Mouse (Mus musculus): Measurements from ENCODE around the gene Sh3bp5.
A peak's percentile ranks its signal among the peaks of the same experiment; 100 is the strongest.

Sh3bp5 gene

DNA sequence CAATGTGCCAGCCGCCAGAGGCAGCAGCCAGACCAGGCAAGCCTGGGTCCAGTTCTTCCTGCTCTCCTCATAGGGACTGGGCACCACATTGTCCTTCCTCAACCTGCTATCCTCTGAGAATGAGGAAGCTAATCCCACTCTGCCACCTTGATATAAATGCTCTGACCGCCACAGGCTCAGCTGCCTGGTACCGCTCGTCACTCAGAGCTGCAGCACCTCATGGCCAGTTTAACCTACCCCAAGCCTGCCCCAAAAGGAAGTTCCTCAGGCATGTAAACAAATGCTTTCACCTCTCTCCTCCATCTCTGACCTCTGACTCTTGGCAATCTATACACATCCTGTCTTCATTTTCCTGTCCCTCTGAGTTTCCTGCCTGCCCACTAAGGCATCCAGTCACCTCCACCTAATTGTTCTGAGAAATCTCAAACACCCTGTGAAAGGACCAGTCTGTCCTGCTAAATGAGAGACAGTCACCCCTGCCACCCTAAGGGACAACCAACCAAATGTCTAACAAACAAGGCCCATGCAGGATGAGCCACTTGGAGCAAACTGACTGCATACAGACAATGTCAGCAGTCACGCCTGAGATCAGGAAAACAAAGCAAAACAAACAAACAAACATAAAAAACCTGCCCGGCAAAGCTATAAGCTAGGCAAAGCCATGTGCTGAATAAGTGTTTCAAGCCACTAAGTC lies 27.8 kb downstream of the Sh3bp5 start:
- peak in 1 of 2 experiments; percentile 52 for DNase-seq

DNA sequence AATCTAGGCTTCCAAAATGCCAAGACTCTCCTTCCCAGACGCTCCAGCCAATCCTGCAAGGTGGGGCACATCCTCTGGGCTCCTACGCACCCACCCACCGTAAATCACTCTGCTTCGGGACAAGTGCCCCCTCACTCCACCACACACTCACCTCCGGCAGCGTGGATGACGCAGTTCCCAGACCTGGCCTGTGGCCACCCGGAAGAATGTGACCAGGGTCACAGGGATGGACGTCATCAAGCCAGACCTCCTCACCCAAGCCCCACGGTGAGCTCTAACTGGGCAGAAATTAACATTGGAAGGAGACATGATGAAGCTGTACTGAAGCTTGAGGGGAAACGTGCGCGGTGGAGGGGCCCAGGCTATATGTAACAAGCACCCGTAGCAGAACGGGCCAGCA lies 28.7 kb downstream of the Sh3bp5 start:
- peak in 1 of 2 experiments; percentile 25 for DNase-seq

DNA sequence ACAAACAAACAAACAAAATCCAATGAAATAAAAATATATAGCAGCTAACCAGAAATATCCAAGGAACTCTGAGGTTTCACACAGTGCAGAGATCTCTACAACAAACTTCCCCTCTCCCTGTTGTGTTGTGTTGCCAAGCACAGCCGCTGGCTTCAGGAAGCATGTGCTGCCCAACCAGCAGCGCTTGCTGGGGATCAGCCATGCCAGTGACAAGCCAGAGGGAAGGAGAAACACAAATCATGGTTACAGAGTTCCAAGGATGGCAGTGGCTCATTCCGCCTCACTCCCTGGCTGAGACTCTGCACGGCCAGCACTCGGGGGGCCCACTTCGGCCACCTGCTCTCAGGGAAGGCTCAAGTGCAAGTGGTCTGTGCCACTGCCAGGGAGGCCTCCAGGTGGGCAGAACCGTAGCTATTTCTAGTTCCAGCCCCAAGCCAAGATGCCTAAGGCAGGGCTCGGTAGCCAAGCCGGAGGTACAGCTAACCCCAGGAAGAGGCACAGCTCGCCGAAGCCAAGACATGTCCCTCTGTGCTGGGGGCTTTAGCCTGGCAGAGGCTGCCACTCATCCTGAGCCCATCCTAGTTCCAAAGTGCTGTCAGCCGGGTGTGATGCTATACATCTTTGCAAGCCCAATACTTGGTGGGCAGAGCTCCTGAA lies 29.6 kb downstream of the Sh3bp5 start:
- peak; percentile 85 to 87 for DNase-seq

GRCm38 (mm10) chr14:31405652-31406051 lies 30.2 kb downstream of the Sh3bp5 start:
- peak; percentile 33 to 41 for DNase-seq

GRCm38 (mm10) chr14:31404663-31405062 lies 31.2 kb downstream of the Sh3bp5 start:
- DNase-seq = peak in 1 of 2 experiments; percentile 15

DNA sequence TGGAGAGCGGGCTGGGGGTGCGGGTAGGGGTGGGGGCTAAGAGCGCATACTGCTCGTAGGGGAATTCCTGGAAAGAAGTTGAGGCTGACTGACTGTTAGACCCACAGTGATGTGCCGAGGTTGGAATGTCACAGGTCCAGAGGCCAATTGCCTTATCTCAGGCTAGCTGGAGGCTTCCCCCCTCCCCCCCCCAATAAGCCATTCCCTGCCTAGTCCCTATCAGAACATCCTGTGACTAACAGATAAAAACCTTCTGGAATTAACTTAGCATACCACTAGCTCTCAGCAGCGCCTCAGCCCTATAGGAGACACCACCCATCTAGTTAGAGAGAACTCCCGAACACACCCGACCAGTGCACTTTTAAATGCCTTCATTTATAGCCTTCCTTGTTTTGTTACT lies 31.9 kb downstream of the Sh3bp5 start:
- peak in 1 of 2 experiments; percentile 11 for DNase-seq

GRCm38 (mm10) chr14:31403556-31403955 lies 32.3 kb downstream of the Sh3bp5 start:
- DNase-seq = peak; percentile 61 to 64

DNA sequence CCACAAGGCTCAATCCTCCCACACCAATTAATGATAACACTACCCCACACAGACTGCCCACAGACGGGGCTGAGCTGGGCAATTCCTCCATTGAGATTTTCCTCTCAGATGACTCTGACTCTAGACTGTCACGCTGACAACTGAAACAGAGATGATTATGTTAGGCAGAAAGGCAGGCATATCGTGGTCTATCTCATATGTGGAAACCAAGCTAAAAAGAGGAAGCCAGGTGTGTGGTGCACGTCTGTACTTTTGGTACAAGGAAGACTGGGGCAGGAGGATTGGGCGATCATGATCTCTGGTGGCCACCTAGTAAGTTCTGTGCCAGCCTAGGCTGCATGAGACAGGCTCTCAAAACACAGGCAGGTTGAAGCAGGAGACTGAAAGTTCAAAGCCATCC lies 33.2 kb downstream of the Sh3bp5 start:
- DNase-seq = peak in 1 of 2 experiments; percentile 13

GRCm38 (mm10) chr14:31401918-31402427 lies 33.9 kb downstream of the Sh3bp5 start:
- no peak for DNase-seq

GRCm38 (mm10) chr14:31400896-31401295 lies 35.0 kb downstream of the Sh3bp5 start:
- DNase-seq = peak in 1 of 2 experiments; percentile 32

GRCm38 (mm10) chr14:31400246-31400645 lies 35.6 kb downstream of the Sh3bp5 start:
- DNase-seq = peak in 1 of 2 experiments; percentile 8

- DNase-seq = no peak
Observed at GRCm38 (mm10) chr14:31399271-31399670, 36.6 kb downstream of the Sh3bp5 start.

DNA sequence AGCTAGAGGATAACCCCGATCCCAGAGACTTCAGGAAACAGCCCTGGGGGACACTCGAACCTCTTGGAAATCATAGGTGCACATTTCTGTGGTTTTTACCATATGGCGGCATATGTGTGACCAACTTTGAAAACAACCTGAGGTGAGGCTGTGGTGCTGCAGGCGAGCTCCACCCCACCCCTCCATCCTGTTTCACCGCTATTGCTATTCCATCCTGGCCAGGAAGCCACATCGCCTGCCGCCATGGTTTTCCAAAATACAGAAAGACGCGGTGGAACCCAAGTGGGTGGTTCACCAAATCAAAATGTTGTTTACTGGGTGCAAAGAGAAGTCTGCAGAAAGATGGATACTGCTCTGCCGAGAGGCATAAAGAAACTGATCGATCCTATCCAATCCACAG lies 37.1 kb downstream of the Sh3bp5 start:
- DNase-seq = no peak

GRCm38 (mm10) chr14:31397791-31398595 lies 37.9 kb downstream of the Sh3bp5 start:
- DNase-seq = peak; percentile 49 to 62

- no peak for DNase-seq
Observed at GRCm38 (mm10) chr14:31397353-31397752, 38.5 kb downstream of the Sh3bp5 start.

DNA sequence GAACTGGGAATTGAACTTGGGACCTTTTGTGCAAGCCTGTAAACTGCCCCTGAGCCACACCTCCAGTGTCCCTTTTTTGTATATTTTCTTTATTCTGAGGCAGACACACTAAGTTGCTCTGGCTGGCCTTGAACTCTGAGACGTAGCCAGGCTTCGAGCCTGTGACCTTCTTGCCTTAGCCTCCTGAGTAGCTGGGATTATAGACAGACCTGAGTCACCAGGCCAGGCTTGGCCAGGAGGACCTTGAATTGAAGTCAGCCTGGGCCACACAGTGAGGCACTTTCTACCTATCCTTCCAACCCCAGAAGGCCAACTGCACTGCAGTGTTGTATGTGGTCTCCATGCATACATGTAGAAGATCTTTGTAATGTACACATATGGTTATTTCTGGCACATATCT lies 39.5 kb downstream of the Sh3bp5 start:
- DNase-seq = no peak

- no peak for DNase-seq
Observed at GRCm38 (mm10) chr14:31395629-31396199, 40.2 kb downstream of the Sh3bp5 start.

DNA sequence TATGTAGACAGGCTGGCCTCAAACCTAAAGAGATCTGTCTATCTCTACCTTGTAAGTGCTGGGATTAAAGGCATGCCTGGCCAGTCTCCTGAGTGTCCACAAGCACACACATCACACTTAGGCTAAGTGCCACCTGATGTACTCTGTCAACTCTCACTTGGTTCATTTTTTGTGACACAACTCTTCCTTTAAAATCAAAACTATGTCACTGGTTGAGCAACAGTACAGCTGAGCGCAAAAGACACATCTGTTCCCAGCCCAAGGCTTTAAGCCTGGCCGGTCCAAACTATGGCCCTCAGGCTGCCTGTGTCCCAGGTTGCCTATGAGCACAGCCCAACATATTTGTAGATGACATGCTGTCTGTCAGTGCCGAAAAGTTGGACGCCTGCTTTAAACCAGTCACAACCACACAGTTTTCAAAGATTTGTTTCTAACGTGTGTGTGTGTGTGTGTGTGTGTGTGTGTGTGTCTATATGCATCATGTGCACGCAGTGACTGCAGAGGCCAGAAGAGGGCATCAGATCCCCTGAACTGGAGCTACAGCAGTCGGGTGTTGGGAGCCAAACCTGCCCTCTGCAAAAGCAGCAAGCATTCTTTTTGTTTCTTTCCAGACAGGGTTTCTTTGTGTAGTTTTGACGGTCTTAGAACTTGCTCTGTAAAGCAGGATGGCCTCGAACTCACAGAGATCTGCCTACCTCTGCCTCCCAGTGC lies 40.9 kb downstream of the Sh3bp5 start:
- DNase-seq = no peak

- peak; percentile 76 to 78 for DNase-seq
Observed at GRCm38 (mm10) chr14:31393936-31394630, 41.8 kb downstream of the Sh3bp5 start.

DNA sequence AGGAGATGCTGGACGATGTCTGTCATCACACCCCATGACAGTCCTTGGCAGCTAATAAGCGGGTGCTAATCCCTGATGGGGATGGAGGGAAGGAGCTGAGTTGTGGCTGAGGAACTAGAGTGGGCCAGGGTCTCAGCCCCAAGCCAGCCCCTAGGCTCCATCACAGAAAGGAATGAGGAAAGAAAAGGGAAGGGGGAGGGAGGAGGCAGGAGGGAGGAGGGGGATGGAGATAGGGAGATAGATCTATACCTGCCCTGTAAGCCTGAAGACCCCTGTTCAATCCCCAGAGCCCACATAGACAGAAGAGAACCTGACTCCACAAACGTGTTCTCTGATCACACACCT lies 42.4 kb downstream of the Sh3bp5 start:
- no peak for DNase-seq

GRCm38 (mm10) chr14:31392873-31393545 lies 42.9 kb downstream of the Sh3bp5 start:
- DNase-seq = peak in 1 of 2 experiments; percentile 47

Data from cerebellum, postnatal 25 days (tissue).